Mouse (Mus musculus): ENCODE results near the gene Olfr485. TPM values are rescaled to one million over a fixed set of nuclear protein-coding genes. Genes with fewer than 3 reads are reported as not detected.

Gene Olfr485
- polyA plus RNA-seq, 1 experiment from 2014 or later = not detected

Other genes starting within 250 kb of the Olfr485 start
- not detected in 2 replicates for gene Olfr473, start 229.4 kb downstream of the Olfr485 start, polyA plus RNA-seq (2015; fragmentation: Nextera tagmentation; extraction: Ambion mirVana)
- gene Olfr474, start 205.2 kb downstream of the Olfr485 start, polyA plus RNA-seq (2015; fragmentation: Nextera tagmentation; extraction: Ambion mirVana) = not detected in 2 replicates
- gene Olfr476, start 195.1 kb downstream of the Olfr485 start, polyA plus RNA-seq (2015; fragmentation: Nextera tagmentation; extraction: Ambion mirVana) = not detected in 2 replicates
- gene Olfr477, start 173.2 kb downstream of the Olfr485 start, polyA plus RNA-seq (2015; fragmentation: Nextera tagmentation; extraction: Ambion mirVana) = not detected in 2 replicates
- not detected in 2 replicates for gene Olfr478, start 125.9 kb downstream of the Olfr485 start, polyA plus RNA-seq (2015; fragmentation: Nextera tagmentation; extraction: Ambion mirVana)
- gene Olfr479, start 109.2 kb downstream of the Olfr485 start, polyA plus RNA-seq (2015; fragmentation: Nextera tagmentation; extraction: Ambion mirVana) = not detected in 2 replicates
- gene Olfr480, start 92.5 kb downstream of the Olfr485 start, polyA plus RNA-seq (2015; fragmentation: Nextera tagmentation; extraction: Ambion mirVana) = not detected in 2 replicates
- gene Olfr481, start 80.0 kb downstream of the Olfr485 start, polyA plus RNA-seq (2015; fragmentation: Nextera tagmentation; extraction: Ambion mirVana) = not detected in 2 replicates
- not detected in 2 replicates for gene Olfr482, start 62.3 kb downstream of the Olfr485 start, polyA plus RNA-seq (2015; fragmentation: Nextera tagmentation; extraction: Ambion mirVana)
- gene Olfr483, start 59.0 kb downstream of the Olfr485 start, polyA plus RNA-seq (2015; fragmentation: Nextera tagmentation; extraction: Ambion mirVana) = not detected in 2 replicates
- not detected in 2 replicates for gene Olfr484, start 32.4 kb downstream of the Olfr485 start, polyA plus RNA-seq (2015; fragmentation: Nextera tagmentation; extraction: Ambion mirVana)
- not detected in 2 replicates for gene Olfr486, start 12.9 kb upstream of the Olfr485 start, polyA plus RNA-seq (2015; fragmentation: Nextera tagmentation; extraction: Ambion mirVana)
- gene Olfr487, start 54.8 kb upstream of the Olfr485 start, polyA plus RNA-seq (2015; fragmentation: Nextera tagmentation; extraction: Ambion mirVana) = not detected in 2 replicates
- gene Olfr488, start 98.5 kb upstream of the Olfr485 start, polyA plus RNA-seq (2015; fragmentation: Nextera tagmentation; extraction: Ambion mirVana) = not detected in 2 replicates
- gene Olfr490, start 129.1 kb upstream of the Olfr485 start, polyA plus RNA-seq (2015; fragmentation: Nextera tagmentation; extraction: Ambion mirVana) = not detected in 2 replicates
- gene Olfr491, start 153.6 kb upstream of the Olfr485 start, polyA plus RNA-seq (2015; fragmentation: Nextera tagmentation; extraction: Ambion mirVana) = not detected in 2 replicates
- gene Olfr492, start 163.8 kb upstream of the Olfr485 start, polyA plus RNA-seq (2015; fragmentation: Nextera tagmentation; extraction: Ambion mirVana) = not detected in 2 replicates
- not detected in 2 replicates for gene Olfr493, start 187.1 kb upstream of the Olfr485 start, polyA plus RNA-seq (2015; fragmentation: Nextera tagmentation; extraction: Ambion mirVana)
- not detected in 2 replicates for gene Olfr494, start 205.5 kb upstream of the Olfr485 start, polyA plus RNA-seq (2015; fragmentation: Nextera tagmentation; extraction: Ambion mirVana)
- gene Olfr495, start 233.3 kb upstream of the Olfr485 start, polyA plus RNA-seq (2015; fragmentation: Nextera tagmentation; extraction: Ambion mirVana) = not detected in 2 replicates

Measured in hindbrain, embryonic 13.5 days (tissue).